Mouse (Mus musculus) cerebellum, adult 2 months (tissue): ENCODE measurements at regions not wholly inside any gene's neighbourhood (a gene's known extent, or its start where the extent isn't known, plus 50 kb on each side); places are given as distances from the start of the nearest gene placed in this dataset.

Source experiments
- CTCF ChIP-seq: fragments of 200-500 bp; IDR thresholded peaks from 2 replicates; pipeline ENCODE4 v1.5.1; 2011; ENCODE audit warnings: low read depth, mild to moderate bottlenecking, control low read depth, low read length, moderate library complexity, borderline replicate concordance; ENCODE audit not compliant: insufficient read depth
- POLR2A ChIP-seq: fragments of 200-500 bp; IDR thresholded peaks from 2 replicates; pipeline ENCODE4 v1.6.1; 2011; ENCODE audit warnings: low read length, control low read depth, borderline replicate concordance; ENCODE audit not compliant: insufficient read depth

- TF ChIP-seq CTCF: no peak
- no peak for TF ChIP-seq POLR2A
Measured at GRCm38 (mm10) chr13:46040062-46040461, 75.3 kb upstream of the Atxn1 start.
